Mouse (Mus musculus): ENCODE measurements around the gene Clasp1. TPM values are rescaled to one million over a fixed set of nuclear protein-coding genes. Genes with fewer than 3 reads are reported as not detected.

The Clasp1 gene
- total and polyA plus RNA-seq, 3 experiments: 32.0 to 53.2 (median 42.2) TPM

DNA sequence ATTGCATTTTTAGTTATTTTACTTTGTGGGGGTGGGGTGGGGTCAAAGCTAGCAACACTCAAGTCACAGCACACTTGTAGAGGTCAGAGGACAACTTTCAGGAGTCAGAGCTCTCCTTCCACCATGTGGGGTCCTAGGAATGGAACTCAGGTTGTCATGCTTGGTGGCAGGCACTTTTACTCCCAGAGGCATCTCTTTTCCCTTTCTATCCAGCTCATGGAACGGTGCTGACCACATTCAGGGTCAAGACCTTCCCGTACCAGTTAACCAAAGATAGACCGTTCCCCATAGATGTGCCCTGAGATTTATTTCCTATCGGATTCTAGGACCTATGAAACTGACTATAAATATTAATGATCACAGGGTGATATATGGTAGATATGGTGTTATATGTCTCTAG lies 13.1 kb downstream of the Clasp1 start:
- Histone ChIP-seq H3K4me1 (ENCODE audit: control insufficient read depth in 1 of 2, insufficient read depth in 2 of 2) (peaks cover 13 to 56% of the 10 kb centered on the region in 2 experiments), H3K9me3 (replicated peaks; ENCODE audit: low read length) (no peaks in the 10 kb centered on the region), H3K27ac (ENCODE audit: insufficient read depth, low read depth) (no peak overlapping the region), H3K4me3 (replicated peaks in 1 of 3; ENCODE audit: low read depth in 2 of 3, low read length in 2 of 3, poor library complexity in 1 of 3) (no peak overlapping the region), H3K27me3 (replicated peaks) (no peaks in the 10 kb centered on the region), H3K79me2 (replicated peaks; ENCODE audit: control insufficient read depth, extremely low read depth, insufficient read depth, poor library complexity, severe bottlenecking) (peaks cover 77% of the 10 kb centered on the region), H3K36me3 (replicated peaks in 1 of 2; ENCODE audit: control insufficient read depth in 1 of 2, insufficient read depth in 1 of 2, low read length in 1 of 2) (peaks cover 6 to 48% of the 10 kb centered on the region in 2 experiments), H3K4me2 (ENCODE audit: insufficient read depth, low read depth, poor library complexity, severe bottlenecking) (no peak overlapping the region), H3K9ac (ENCODE audit: insufficient read depth, low read depth) (no peak overlapping the region)
- no peak for DNase-seq (ENCODE audit: extremely low read depth)
- dilution Hi-C loops (cut with MboI; ENCODE audit: extremely low pct_ligation_motif_present, extremely low pct_unique_long_range_greater_than_20kb, low sequenced_read_pairs): no loop called here
- TF ChIP-seq ZC3H11A (IDR thresholded peaks at IDR 0.05; ENCODE audit: low read depth, low read length): no peak
- TF ChIP-seq UBTF (IDR thresholded peaks at IDR 0.05; ENCODE audit: low read depth, low read length): no peak
- no peak for TF ChIP-seq MAFK (IDR thresholded peaks at IDR 0.05; ENCODE audit: insufficient replicate concordance, low read length)
- no peak for TF ChIP-seq MAX (IDR thresholded peaks at IDR 0.05; ENCODE audit: low read length)
- TF ChIP-seq JUN (IDR thresholded peaks at IDR 0.05; ENCODE audit: insufficient read depth, low read depth, low read length): no peak
- no peak for TF ChIP-seq TCF12 (IDR thresholded peaks at IDR 0.05; ENCODE audit: low read depth, low read length)
- no peak for TF ChIP-seq SIN3A (IDR thresholded peaks at IDR 0.05; ENCODE audit: low read length)
- TF ChIP-seq ELF1 (IDR thresholded peaks at IDR 0.05; ENCODE audit: low read depth, low read length): no peak
- no peak for TF ChIP-seq GABPA (IDR thresholded peaks at IDR 0.05; ENCODE audit: insufficient replicate concordance, low read depth, low read length)
- in situ Hi-C loops (cut with MboI; ENCODE audit: low pct_ligation_motif_present, low pct_unique_long_range_greater_than_20kb, low sequenced_read_pairs): no loop called here

DNA sequence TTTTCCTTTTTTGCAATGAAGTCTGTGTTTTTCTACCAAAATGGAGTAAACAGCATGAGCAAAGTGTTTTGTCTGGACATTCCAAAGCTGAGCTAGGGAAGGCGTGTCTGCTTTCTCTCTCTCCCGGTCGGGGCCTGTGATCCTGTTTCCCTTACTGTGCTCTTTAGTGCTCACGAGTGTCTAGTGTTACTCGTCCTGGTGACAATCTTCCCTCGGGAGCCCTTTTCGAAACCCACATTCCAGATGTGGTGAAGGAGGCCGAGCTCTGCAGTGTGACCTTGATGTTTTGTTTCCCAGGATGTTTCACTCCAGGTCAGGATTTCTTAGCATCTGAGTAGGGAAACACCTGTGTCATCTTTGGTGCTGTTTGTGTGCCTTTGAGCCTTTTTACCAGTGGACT lies 13.7 kb downstream of the Clasp1 start:
- Histone ChIP-seq H3K36me3 (replicated peaks in 1 of 2; ENCODE audit: control insufficient read depth in 1 of 2, insufficient read depth in 1 of 2, low read length in 1 of 2) (peaks cover 12 to 54% of the 10 kb centered on the region in 2 experiments), H3K4me1 (ENCODE audit: control insufficient read depth in 1 of 2, insufficient read depth in 2 of 2) (peaks cover 13 to 59% of the 10 kb centered on the region in 2 experiments), H3K9me3 (replicated peaks; ENCODE audit: low read length) (no peaks in the 10 kb centered on the region), H3K4me2 (ENCODE audit: insufficient read depth, low read depth, poor library complexity, severe bottlenecking) (no peak overlapping the region), H3K4me3 (replicated peaks in 1 of 3; ENCODE audit: low read depth in 2 of 3, low read length in 2 of 3, poor library complexity in 1 of 3) (no peak overlapping the region), H3K27ac (ENCODE audit: insufficient read depth, low read depth) (no peak overlapping the region), H3K79me2 (replicated peaks; ENCODE audit: control insufficient read depth, extremely low read depth, insufficient read depth, poor library complexity, severe bottlenecking) (peaks cover 80% of the 10 kb centered on the region), H3K9ac (ENCODE audit: insufficient read depth, low read depth) (no peak overlapping the region), H3K27me3 (replicated peaks) (no peaks in the 10 kb centered on the region)
- no peak for TF ChIP-seq MEF2A (IDR thresholded peaks at IDR 0.05; ENCODE audit: borderline replicate concordance, low read depth, low read length)
- TF ChIP-seq ELF1 (IDR thresholded peaks at IDR 0.05; ENCODE audit: low read depth, low read length): no peak
- dilution Hi-C loops (cut with MboI; ENCODE audit: extremely low pct_ligation_motif_present, extremely low pct_unique_long_range_greater_than_20kb, low sequenced_read_pairs): no loop called here
- DNase-seq (ENCODE audit: extremely low read depth): no peak
- in situ Hi-C loops (cut with MboI; ENCODE audit: low pct_ligation_motif_present, low pct_unique_long_range_greater_than_20kb, low sequenced_read_pairs): no loop called here

DNA sequence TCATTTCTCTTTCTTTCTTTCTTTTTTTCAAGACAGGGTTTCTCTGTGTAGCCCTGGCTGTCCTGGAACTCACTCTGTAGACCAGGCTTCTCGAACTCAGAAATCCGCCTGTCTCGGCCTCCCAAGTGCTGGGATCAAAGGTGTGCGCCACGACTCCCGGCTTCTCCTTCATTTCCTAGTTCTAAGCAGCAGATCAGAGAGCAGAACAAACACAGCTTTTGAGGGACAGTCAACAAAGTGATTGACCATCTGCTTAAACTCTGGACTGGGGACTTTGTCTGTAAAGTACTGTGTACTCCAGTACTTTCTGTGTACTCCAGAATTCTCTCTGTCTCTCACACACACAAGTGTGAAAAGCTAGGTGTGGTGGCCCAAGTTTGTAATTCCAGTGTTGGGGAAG lies 14.1 kb downstream of the Clasp1 start:
- in situ Hi-C loops (cut with MboI; ENCODE audit: low pct_ligation_motif_present, low pct_unique_long_range_greater_than_20kb, low sequenced_read_pairs): no loop called here
- H3K36me3 ChIP-seq (replicated peaks in 1 of 2; ENCODE audit: control insufficient read depth in 1 of 2, insufficient read depth in 1 of 2, low read length in 1 of 2): peaks cover 13 to 55% of the 10 kb centered on the region in 2 experiments
- no peak for DNase-seq (ENCODE audit: extremely low read depth)
- dilution Hi-C loops (cut with MboI; ENCODE audit: extremely low pct_ligation_motif_present, extremely low pct_unique_long_range_greater_than_20kb, low sequenced_read_pairs): no loop called here
- no peak overlapping the region for H3K27ac ChIP-seq (ENCODE audit: insufficient read depth, low read depth)
- H3K4me3 ChIP-seq (replicated peaks in 1 of 3; ENCODE audit: low read depth in 2 of 3, low read length in 2 of 3, poor library complexity in 1 of 3): no peak overlapping the region
- peaks cover 13 to 59% of the 10 kb centered on the region in 2 experiments for H3K4me1 ChIP-seq (ENCODE audit: control insufficient read depth in 1 of 2, insufficient read depth in 2 of 2)
- TF ChIP-seq JUN (IDR thresholded peaks at IDR 0.05; ENCODE audit: insufficient read depth, low read depth, low read length): no peak
- no peak for TF ChIP-seq USF1 (IDR thresholded peaks at IDR 0.05; ENCODE audit: low read depth, low read length)
- TF ChIP-seq NELFE (IDR thresholded peaks at IDR 0.05; ENCODE audit: low read depth, low read length): no peak
- no peak for TF ChIP-seq JUND (conservative IDR thresholded peaks at IDR 0.05; ENCODE audit: low read depth, low read length)
- TF ChIP-seq MXI1 (IDR thresholded peaks at IDR 0.05; ENCODE audit: low read depth, low read length): no peak
- TF ChIP-seq SMC3 (IDR thresholded peaks at IDR 0.05; ENCODE audit: low read depth, low read length): no peak
- no peak overlapping the region for H3K4me2 ChIP-seq (ENCODE audit: insufficient read depth, low read depth, poor library complexity, severe bottlenecking)
- no peaks in the 10 kb centered on the region for H3K9me3 ChIP-seq (replicated peaks; ENCODE audit: low read length)
- H3K79me2 ChIP-seq (replicated peaks; ENCODE audit: control insufficient read depth, extremely low read depth, insufficient read depth, poor library complexity, severe bottlenecking): peaks cover 80% of the 10 kb centered on the region
- no peaks in the 10 kb centered on the region for H3K27me3 ChIP-seq (replicated peaks)
- no peak overlapping the region for H3K9ac ChIP-seq (ENCODE audit: insufficient read depth, low read depth)
